Mouse (Mus musculus) ZHBTc4 (cell line): ENCODE results near the gene Akr7a5.

Experiments
- DNase-seq: peaks from one replicate; pipeline ENCODE4 v3.0.0-alpha.2; 2011; ENCODE audit warnings: low read depth, low spot score

The Akr7a5 gene

DNA sequence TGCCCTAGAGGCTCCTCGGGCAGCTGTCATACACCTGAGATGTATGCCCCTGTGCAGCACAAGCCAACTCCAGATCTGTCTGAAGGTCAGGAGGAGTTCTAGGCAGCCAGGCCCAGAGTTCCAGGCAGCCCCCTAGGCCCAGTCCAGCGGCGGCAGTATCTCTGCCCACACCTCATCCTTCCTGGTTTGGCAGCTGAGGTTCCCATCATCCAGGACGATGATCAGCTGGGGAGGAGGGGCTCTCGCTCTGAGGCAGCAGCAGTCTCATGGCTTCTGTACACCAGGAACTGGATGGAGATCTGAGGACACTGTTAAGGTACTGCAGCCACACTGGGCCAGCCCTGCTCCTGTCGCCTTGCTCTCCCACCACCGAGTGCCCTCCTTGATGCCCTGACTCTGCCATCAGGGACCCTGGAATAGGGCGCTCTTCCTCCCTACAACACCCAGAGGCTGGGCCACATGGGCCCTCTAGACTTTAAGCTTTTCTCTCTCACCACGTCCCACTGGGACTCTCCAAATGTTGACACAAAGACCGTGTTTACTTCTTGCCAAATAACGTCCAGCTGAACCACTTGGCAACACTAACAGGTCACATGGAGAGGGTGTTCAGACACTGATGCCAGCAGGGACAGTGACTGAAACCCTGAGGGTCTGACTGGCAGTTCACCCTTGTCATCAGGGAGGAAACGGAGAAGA is 11.7 kb upstream of the Akr7a5 start:
- no peak for DNase-seq

DNA sequence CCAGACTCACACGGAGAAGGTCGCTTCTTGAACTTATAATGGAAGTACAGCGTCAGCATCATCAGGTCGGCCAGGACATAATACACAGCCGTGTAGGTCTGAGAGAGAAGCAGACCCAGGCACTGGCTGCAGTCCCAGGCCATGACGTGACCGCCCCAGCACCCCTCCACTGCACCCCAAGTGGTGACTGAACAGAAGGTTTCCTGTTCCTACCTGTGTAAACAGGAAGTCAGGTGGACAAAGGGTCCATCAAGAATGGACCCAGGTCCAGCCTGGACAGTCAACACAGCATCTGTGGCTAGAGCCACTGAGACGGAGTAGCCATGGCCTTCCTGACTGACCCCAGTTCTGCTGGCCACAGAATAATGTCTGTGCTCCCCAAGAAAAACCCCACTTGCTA is 8.8 kb upstream of the Akr7a5 start:
- no peak for DNase-seq

DNA sequence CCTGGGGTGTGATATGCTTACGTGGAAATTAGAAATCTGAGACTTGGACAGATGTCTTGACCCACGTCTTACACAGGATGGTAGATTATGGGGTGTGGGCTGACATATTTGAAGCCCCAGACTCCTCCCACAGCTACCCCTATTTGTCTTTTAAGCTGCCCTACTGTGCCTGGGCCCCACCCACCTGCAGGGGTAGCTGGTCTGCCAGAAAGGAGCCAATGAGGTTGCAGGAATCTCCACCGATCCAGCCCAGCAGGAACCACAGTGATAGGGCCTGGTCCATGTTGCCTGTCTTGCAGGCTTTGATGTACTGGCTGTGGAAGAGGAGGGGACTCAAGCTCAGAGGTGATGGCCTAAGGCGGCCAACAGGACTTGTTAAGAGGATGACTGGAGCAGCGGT is 8.3 kb upstream of the Akr7a5 start:
- DNase-seq, result peak; percentile 46

DNA sequence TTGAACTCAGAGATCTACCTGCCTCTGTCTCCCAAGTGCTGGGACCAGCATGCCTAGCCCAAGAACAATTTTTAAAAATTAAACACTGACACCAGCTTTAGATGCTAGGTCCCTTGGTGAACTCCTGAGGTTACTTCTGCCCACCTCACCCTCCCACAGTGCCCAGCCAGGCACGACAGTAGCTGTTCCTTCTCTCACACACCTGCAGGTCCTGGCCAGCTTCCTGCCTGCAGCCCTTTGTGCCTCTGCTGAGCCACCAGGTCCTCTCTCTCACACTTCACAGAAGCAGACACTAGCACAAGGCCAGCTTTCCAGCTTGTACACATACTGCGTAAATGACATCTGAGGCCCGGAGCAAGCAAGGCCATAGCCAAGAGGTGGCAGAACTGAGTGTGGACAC is 5.0 kb upstream of the Akr7a5 start:
- DNase-seq, result no peak

DNA sequence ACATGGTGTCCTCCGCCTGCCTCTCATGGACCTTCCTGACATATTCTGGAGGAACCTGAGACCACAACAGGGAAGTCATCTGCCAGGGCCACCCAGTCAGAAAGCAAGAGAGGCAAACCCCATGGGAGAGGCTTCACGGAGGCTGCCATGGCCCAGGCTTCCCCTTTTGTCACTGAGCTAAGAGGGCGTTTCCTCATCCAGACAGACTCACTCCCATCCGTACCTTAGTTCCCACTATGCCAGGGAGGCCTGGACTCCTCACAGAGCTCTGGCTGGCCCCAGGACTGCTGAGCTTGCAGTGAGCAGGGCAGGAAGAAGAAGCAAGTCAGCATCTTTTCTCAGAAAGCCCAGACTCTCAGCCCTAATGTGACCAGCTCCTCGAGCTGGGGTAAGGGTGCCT is 2.6 kb upstream of the Akr7a5 start:
- DNase-seq, result no peak

DNA sequence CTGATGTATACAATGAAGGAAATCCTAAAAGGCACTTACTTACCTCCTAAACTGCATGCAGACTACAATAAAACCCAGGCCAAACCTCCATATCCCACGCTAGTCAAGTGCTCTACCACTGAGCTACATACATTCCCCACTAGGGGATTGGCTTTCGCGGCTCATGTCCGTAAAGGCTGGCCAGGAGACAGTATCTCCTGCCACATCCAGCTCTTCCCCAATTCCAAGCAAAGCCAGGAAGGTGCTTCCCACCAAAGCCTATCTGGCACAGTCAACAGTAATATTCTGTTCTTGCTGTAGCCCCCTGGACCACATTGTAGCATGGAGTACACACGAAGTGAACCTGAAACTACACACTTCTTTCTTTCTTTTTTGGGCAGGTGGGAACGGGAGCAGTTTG is 893 bp upstream of the Akr7a5 start:
- DNase-seq, result peak; percentile 64

DNA sequence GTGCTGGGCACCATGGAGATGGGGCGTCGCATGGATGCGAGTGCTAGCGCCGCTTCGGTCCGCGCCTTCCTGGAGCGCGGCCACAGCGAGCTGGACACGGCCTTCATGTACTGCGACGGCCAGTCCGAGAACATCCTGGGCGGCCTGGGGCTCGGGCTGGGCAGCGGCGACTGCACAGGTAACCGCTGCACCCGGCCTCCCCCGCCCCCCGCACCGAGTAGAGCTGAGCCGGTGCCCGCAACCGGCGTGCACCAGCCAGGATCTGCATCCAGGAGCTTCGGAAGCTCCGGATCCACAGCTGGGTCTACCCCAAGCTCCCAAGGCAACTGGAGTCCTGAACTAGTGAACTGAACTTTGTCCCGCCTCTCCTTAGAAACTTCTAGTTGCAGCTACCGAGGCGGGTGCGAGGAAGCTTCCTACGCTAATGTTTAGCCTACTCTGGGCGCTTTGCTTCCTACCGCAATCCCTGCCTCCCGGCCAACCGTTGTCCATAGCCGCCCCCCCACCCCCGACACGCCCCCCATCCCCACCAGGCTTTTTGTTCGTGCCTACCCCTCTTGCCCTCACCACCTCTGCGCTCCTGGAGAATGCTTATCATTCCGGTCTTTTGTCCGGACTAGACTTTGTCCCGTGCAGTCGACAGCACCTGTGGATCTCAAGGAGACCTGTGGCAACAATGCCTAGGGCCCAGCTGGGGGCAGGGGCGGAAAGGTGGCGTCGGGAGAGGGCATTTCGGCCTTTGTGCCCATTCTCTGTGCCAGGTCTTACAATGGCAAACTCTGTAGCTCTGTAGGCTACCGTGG is 556 bp downstream of the Akr7a5 start:
- peak; percentile 75 for DNase-seq

DNA sequence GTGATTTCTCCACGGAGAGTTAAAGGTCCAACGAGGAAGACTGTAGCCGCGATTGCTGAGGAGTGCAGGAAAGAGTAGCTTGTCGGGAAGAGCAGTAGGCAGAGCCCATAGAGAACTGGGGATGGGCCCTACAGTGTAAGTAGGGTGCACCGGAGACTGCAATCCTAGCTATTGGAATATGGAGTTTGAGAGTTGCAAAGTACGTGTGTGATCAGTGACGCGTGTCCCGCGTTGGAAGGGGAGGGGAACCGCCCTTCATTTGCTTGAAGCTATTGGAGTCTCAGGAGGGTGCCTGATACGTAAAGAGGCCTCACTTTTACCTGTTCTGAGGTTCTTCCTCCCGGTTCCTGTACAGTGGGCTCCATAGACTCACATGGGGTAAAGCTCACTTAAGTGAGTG is 1.2 kb downstream of the Akr7a5 start:
- peak; percentile 39 for DNase-seq

DNA sequence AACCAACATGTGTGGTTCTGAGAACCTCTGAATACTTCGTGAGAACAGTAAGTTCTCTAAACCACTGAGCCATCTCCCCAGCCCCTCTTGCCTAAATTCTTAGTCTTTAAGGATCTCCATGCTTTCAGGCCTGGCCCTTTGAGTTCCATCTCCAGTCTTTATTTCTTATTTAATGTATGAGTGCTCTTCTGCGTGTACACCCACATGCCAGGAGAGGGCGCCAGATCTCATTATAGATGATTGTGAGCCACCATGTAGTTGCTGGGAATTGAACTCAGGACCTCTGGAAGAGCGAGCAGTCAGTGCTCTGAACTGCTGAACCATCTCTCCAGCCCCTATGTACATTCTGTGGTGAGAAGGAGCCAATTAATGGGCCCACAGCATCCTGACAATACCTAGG is 2.1 kb downstream of the Akr7a5 start:
- peak; percentile 77 for DNase-seq

DNA sequence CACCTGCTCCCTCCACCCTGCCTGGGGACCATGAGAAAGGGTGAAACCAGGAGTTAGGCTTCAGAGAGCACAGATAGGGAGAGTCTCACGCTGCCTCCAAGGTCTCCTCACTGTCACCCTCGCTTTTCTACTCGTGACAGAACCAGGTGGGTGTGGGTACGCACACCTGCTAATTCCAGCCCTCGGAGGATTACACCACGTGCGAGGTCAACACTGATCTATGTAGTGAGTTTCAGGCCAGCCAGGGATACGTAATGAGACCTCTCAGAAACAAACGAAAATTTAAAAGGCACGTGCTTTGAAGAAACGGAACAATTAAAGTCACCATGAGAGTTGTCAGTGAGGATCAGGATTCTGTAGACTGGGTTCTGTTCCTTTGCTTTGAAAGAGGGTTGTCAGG is 7.9 kb downstream of the Akr7a5 start:
- no peak for DNase-seq

DNA sequence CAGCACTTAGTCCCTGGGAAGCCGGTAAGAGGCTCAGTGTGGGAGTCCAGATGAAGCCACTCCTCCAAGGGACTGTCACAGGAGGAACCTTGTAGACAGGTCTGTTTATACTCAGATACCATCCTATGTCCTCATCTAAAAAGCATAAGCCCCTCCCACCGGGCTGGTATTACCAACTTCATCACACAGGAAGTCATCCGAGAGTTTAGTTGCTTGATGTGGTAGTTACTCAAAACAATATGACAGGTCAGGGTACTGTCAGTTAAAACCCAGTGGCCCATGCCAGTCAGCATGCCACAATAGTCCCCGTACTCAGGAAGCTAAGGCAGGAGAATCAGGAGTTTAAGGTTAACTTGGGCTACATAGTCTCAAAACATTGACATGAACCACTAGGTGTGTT is 9.2 kb downstream of the Akr7a5 start:
- no peak for DNase-seq

DNA sequence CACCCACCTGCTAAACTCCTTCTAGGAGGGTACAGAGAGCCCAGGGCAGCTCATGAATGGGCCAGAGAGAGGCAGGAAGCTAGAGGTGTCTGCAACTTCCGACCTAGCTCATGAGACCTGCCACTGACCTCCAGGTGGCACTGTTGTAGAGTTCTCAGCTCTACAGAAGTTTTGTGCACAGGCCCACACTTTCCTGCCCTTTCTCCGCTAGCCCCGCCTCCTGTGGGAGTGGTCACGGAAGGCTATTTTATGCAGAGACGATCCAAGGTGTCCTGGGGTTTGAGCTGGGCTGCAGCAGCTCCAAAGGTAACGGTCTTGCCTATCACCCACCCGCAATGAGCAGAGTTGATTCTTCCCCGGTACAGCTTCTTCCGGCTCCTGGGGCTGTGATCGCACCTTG is 20.1 kb downstream of the Akr7a5 start:
- DNase-seq, result peak; percentile 98

DNA sequence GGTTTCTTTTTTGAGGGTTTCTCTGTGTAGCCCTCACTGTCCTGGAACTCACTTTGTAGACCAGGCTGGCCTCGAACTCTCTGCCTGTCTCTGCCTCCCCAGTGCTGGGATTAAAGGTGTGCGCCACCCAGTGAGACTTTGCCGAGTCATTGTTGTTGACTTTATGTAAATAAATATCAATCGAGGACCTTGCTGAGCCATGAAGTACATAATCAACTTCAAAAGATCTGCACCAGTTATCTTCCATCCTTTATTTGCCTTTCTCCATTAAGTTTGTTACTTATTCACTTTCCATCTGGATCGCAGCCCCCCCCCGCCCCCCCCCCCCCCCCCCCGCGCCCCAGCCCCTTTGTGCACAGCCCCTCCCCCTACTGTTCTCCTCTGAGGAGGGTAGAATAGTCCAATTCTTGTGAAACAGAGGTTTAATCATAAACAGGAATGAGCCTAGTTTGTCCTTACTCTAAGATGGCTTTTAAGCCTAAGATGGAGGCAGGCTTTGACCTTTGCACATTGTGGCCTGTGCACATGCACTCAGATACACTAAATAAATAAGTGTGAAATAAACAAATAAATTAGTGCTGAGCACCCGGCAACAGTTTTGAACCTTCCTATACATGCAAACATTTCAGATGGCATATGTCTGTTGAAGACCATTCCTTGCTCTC is 24.2 kb downstream of the Akr7a5 start:
- no peak for DNase-seq

DNA sequence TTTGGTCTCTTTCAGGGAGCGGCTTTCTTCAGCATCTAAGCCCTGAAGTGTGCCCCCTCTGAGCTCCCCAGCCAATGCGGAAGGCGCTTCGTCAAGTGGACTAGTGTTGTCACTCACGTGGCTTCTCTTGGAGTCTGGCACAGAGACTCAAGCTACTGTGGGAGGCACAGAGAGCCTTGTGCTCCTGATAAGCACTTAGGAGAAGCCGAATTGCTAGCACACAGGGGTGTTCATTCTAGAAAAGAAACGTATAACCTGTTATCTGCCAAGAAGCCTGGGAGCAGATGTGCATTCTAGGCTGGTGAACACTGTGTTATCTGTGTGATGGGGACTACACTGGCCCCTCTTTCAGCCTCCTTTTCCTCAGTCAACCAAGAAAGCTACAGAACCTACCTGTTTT is 25.0 kb downstream of the Akr7a5 start:
- DNase-seq, result no peak

DNA sequence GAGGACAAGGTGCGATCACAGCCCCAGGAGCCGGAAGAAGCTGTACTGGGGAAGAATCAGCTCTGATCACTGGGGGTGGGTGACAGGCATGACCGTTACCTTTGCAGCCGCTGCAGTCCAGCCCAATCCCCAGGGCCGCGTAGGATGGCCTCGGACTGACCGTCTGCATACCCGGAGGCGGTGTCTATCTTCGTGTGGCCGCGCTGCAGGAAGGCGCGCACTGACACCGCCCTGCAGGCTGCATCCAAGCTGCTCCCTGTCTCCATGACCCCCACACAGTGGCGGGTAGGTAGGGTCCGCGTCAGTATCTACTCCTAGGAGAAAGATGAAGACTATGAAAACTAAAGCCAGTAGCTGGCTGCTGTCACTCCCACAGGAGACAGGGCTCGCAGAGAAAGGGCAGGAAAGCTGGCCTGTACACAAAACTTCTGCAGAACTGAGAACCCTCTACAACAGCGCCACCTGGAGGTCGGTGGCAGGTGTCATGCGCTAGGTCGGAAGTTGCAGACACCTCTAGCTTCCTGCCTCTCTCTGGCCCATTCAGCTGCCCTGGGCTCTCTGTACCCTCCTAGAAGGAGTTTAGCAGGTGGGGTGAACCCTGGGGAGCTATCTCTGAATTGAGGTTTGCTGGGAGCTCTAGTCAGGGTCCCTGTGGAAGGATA is 26.4 kb downstream of the Akr7a5 start:
- peak; percentile 94 for DNase-seq

DNA sequence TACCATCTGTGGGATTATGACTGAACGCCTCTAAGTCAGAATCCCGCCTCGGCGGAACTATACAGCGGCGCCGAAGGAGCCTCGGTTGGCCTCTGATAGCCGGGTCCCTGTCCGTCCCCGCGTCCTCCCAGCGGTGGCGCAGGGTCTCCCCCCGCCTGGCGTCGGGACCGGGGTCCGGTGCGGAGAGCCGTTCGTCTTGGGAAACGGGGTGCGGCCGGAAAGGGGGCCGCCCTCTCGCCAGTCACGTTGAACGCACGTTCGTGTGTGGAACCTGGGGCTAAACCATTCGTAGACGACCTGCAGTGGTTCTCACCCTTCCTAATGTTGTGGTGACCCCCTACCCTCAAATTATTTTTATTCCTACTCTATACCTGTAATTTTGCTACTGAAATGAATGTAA is 27.6 kb downstream of the Akr7a5 start:
- no peak for DNase-seq

DNA sequence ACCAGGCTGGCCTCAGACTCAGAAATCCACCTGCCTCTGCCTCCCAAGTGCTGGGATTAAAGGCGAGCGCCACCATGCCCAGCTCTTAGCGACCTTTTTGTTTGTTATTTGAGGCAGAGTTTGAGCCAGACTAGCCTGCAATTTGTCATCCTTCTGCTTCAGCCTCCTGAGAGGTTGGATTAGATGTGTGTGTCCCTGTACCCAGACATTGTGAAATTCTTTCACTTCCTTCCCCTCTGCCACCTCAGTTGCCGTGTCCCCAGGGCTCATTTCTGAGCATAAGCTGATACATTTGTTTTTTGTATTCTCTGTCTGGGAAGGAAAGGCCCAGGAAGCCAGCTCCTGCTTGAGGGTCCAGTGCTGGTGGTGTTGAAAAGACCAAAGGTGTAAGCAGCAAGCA is 30.3 kb downstream of the Akr7a5 start:
- DNase-seq, result no peak

DNA sequence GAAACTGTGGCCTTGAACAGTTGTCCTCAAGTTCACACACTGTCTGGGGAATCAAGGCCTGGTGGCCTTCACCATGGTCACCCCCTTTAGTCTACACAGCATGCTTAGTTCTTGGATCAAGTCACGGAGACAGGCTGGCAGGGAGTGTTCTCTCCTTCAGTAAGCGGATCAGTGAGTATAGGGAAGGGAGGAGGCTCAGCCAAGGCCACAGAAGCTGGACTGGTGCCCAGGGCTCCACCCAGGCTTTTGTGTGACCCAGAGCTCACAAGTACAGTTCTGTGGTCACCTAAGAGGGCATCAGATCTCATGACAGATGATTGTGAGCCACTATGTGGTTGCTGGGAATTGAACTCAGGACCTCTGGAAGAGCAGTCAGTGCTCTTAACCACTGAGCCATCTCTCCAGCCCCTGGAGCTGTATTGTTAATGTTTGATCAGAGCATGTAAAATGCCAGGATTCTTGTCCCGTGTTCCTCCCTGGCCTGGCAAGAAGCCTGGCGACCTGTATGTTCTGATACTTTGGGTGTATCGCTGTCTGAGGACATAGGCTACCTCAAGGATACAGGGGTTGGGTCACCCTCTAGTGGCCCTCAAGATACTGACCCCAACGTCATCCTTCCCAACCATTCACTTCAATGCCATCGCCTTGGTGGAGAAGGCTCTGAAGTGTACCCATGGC is 31.2 kb downstream of the Akr7a5 start:
- DNase-seq, result no peak

DNA sequence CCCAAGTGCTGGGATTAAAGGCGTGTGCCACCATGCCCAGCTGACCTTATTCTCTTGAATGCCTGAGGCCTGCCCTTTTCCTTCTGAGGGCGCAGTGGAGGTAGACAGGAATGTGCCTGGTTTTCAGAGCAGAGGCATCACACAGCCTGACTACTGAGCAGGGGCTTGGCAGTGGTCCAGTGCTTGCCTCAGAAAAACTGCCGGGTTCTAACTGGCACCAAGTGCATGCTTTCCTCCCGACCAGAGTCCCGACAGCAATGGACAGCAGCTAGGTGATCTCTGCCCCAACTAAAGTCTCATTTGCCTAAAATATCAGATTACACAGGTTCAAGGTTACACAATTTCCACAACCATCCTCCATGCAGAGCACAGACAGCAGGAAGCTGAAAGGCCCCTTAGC is 33.2 kb downstream of the Akr7a5 start:
- DNase-seq, result no peak

DNA sequence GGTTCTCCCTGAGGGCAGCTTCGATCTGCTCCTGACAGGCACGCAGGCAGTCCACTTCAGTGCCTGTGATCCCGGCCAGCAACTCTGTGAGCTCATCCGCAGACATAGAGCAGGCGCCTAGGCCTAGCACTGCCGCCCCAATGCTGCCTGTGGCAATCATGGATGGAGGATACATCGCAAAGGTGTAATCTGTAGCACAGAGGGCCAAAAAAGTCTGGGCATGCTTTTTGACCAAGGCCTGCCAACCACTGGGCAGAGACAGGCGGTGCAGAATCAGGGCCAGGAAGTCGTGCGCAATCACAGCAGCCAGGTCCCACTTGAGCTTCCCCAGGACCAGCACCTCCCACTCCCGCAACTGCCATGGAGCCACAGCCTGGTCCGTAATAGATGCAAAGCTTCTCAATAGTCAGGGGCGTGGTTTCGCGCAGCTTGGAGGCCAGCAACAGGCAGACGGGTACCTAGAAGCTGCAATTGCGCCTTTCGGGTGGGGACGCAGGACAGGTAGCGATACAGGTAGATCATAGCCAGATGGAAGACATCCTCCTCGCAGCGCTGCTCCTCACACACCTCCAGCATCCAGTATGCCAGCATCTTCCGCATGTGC is 35.0 kb downstream of the Akr7a5 start:
- DNase-seq, result peak; percentile 79
